In the genomic region with DNA sequence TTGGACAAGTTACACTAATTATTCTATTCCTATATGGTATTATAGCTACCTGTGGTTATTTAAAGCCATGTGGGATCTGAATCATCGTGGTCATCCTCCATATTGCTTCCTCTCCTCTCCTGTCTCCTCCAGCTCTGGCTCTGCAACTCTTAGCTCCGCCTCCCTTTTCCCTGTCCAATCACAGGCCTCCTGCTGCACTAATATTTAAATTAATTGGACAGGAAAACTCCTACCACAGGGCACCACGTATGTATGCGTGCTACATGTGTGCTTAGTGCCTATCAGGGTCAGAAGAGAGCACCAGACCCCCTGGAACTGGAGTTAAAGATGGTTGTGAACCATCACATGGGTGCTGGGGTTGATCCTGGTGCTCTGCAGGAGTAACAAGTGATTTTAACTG, we compare ENCODE assay signal across 27 mouse cellular contexts.
"Had no signal": no experiment of that assay in that cellular context is flagged by ENCODE, and none has a peak within 500 bp of the region (broad histone marks: within the 10 kb centered on the region; RNA-seq: fewer than 3 reads in every experiment).

No protein-coding gene starts in this region.

- DNase-seq: gastrocnemius, postnatal 14 days; gastrocnemius, postnatal 36 days; heart, adult 18-20 months; heart, postnatal 14 days; heart, postnatal 36 days; kidney, adult 18-20 months; kidney, adult 8-10 months; kidney, postnatal 10 days; kidney, postnatal 25 days; kidney, postnatal 4 days; liver; liver, embryonic 13.5 days; liver, postnatal 0 days had no signal

- H3K27ac ChIP-seq: heart, embryonic 13.5 days; heart, embryonic 15.5 days; hindbrain, embryonic 13.5 days; intestine, embryonic 15.5 days; layer of hippocampus, adult 2 months; left cerebral cortex, adult 2 months; limb, embryonic 10.5 days; limb, embryonic 12.5 days; liver, embryonic 13.5 days; liver, embryonic 15.5 days had no signal

- H3K27me3 ChIP-seq: heart, embryonic 13.5 days; heart, embryonic 15.5 days; hindbrain, embryonic 13.5 days; intestine, embryonic 15.5 days; limb, embryonic 12.5 days; liver, embryonic 13.5 days; liver, embryonic 15.5 days had no signal

- H3K4me1 ChIP-seq: hindbrain, embryonic 13.5 days; intestine, embryonic 15.5 days; limb, embryonic 10.5 days; limb, embryonic 12.5 days; liver, embryonic 13.5 days; liver, embryonic 15.5 days had no signal

- H3K9me3 ChIP-seq: heart, embryonic 15.5 days; intestine, embryonic 15.5 days; limb, embryonic 10.5 days; liver, embryonic 13.5 days; liver, embryonic 15.5 days had no signal

- ATAC-seq: hindbrain, embryonic 16.5 days; inflammation-experienced regulatory T-cells, adult 6 months; intestine, embryonic 15.5 days; intestine, postnatal 0 days; liver, postnatal 0 days had no signal

- H3K4me2 ChIP-seq: heart, embryonic 11.5 days; heart, embryonic 13.5 days; heart, embryonic 15.5 days; hindbrain, embryonic 13.5 days; intestine, embryonic 15.5 days; limb, embryonic 12.5 days; liver, embryonic 11.5 days; liver, embryonic 13.5 days; liver, embryonic 15.5 days had no signal

- H3K4me3 ChIP-seq: heart, embryonic 13.5 days; heart, embryonic 15.5 days; hindbrain, embryonic 13.5 days; intestine, embryonic 15.5 days; layer of hippocampus, adult 2 months; left cerebral cortex, adult 2 months; limb, embryonic 10.5 days; limb, embryonic 12.5 days; liver, embryonic 13.5 days; liver, embryonic 15.5 days had no signal

- H3K9ac ChIP-seq: heart, embryonic 13.5 days; heart, embryonic 15.5 days; hindbrain, embryonic 13.5 days; intestine, embryonic 15.5 days; limb, embryonic 12.5 days; liver, embryonic 13.5 days; liver, embryonic 15.5 days; liver, postnatal 0 days had no signal
